Mouse (Mus musculus): Measurements from ENCODE around the gene Ctdsp2. TPM values are rescaled to one million over a fixed set of nuclear protein-coding genes. Genes with fewer than 3 reads are reported as not detected.
A peak's percentile ranks its signal among the peaks of the same experiment; 100 is the strongest.

The Ctdsp2 gene
- polyA plus RNA-seq (2014; fragmentation: Nextera tagmentation; extraction: Ambion mirVana), result 64.8 and 67.9 TPM in 2 replicates

- Histone ChIP-seq H3K27me3 (ENCODE audit: control insufficient read depth, insufficient read depth, low read length) (no peaks in the 10 kb centered on the region), H3K27ac (replicated peaks; ENCODE audit: low read depth, low read length) (peak within 1 kb of the TSS; percentile 97), H3K4me1 (ENCODE audit: control insufficient read depth, insufficient read depth, low read length) (peaks cover 10% of the 10 kb centered on the region), H3K9ac (replicated peaks; ENCODE audit: low read length) (peak within 1 kb of the TSS; percentile 92), H3K9me3 (replicated peaks; ENCODE audit: control insufficient read depth, low read length) (no peaks in the 10 kb centered on the region), H3K36me3 (replicated peaks; ENCODE audit: control insufficient read depth, insufficient read depth, low read depth, low read length) (no peaks in the 10 kb centered on the region), H3K4me3 (ENCODE audit: low read depth, low read length) (peak within 1 kb of the TSS; percentile 94), H3K4me2 (ENCODE audit: low read depth, low read length) (peak within 1 kb of the TSS; percentile 88)
- WGBS, result under 1% methylated on average over 55 of the region's 56 CpGs
- DNase-seq (ENCODE audit: low spot score) (peak; percentile 100), ATAC-seq (replicated peaks; ENCODE audit: insufficient number of reproducible peaks, low FRiP score, low TSS enrichment, low read depth) (peak; percentile 90)
These were observed at the start of gene Ctdsp2 for GRCm38 (mm10) chr10:126978277-126978994. Gene Ctdsp2 (plus strand): TSS chr10:126978717.

DNA sequence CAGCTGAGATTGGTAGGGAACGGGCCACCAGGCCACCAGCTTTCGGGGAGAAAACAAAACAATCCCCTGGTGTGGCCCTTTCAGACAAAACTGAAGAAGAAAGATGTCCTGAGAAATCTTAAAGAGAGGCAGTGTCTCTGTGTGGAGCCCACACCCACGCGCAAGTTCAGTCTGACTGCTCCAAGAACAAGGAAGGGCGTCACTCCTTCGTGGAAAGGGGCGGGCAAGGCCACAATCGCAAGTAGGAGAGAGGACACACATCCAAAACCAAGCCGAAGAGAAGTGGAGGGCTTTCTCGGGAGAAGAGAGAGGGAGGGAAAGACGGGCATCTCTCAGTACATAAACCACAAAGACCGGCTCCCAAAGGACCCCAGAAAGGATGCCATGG is 49.7 kb upstream of the Ctdsp2 start:
- H3K9ac ChIP-seq (replicated peaks; ENCODE audit: low read length), result peak overlapping the region; percentile 71; the same call in 1 of the 2 replicates
- H3K4me3 ChIP-seq (ENCODE audit: low read depth, low read length), result peak overlapping the region; percentile 56
- peak overlapping the region; percentile 98 for H3K4me2 ChIP-seq (ENCODE audit: low read depth, low read length)
- H3K27me3 ChIP-seq (ENCODE audit: control insufficient read depth, insufficient read depth, low read length), result peaks cover 6% of the 10 kb centered on the region
- H3K27ac ChIP-seq (replicated peaks; ENCODE audit: low read depth, low read length), result no peak overlapping the region
- peaks cover 6% of the 10 kb centered on the region for H3K4me1 ChIP-seq (ENCODE audit: control insufficient read depth, insufficient read depth, low read length)
- WGBS, result 23% methylated on average over 12 of the region's 12 CpGs
- no peaks in the 10 kb centered on the region for H3K36me3 ChIP-seq (replicated peaks; ENCODE audit: control insufficient read depth, insufficient read depth, low read depth, low read length)
- DNase-seq (ENCODE audit: low spot score) (no peak), ATAC-seq (replicated peaks; ENCODE audit: insufficient number of reproducible peaks, low FRiP score, low TSS enrichment, low read depth) (no peak)
- H3K9me3 ChIP-seq (replicated peaks; ENCODE audit: control insufficient read depth, low read length), result no peaks in the 10 kb centered on the region

DNA sequence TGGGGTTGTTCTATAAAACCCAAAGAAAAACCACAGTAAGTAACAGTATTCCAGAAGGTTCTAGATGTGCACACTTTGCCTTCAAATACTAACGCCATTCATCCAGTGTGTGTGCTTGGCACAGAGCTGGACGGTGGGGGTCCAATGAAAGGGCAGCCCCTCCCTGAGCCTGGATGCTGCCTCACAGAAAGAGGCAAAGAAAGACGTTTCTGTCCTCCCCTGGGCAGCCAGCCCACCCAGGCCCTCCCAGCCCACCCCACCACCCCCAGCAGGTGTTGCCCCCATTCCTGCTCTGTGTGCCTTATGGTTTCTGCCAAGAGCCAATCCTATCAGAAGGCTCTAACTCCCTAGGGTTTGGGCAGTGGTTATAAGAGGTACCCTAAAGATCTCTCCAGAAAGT is 49.0 kb upstream of the Ctdsp2 start:
- WGBS, result 45% methylated on average over 3 of the region's 3 CpGs
- Histone ChIP-seq H3K9me3 (replicated peaks; ENCODE audit: control insufficient read depth, low read length) (no peaks in the 10 kb centered on the region), H3K4me2 (ENCODE audit: low read depth, low read length) (no peak overlapping the region), H3K9ac (replicated peaks; ENCODE audit: low read length) (no peak overlapping the region), H3K4me3 (ENCODE audit: low read depth, low read length) (no peak overlapping the region), H3K27ac (replicated peaks; ENCODE audit: low read depth, low read length) (no peak overlapping the region), H3K36me3 (replicated peaks; ENCODE audit: control insufficient read depth, insufficient read depth, low read depth, low read length) (no peaks in the 10 kb centered on the region), H3K27me3 (ENCODE audit: control insufficient read depth, insufficient read depth, low read length) (peaks cover 6% of the 10 kb centered on the region), H3K4me1 (ENCODE audit: control insufficient read depth, insufficient read depth, low read length) (peaks cover 6% of the 10 kb centered on the region)
- ATAC-seq (replicated peaks; ENCODE audit: insufficient number of reproducible peaks, low FRiP score, low TSS enrichment, low read depth) (no peak), DNase-seq (ENCODE audit: low spot score) (no peak)

GRCm38 (mm10) chr10:126930270-126931121 is 48.0 kb upstream of the Ctdsp2 start:
- Histone ChIP-seq H3K4me2 (ENCODE audit: low read depth, low read length) (no peak overlapping the region), H3K9ac (replicated peaks; ENCODE audit: low read length) (peak overlapping the region; percentile 59), H3K9me3 (replicated peaks; ENCODE audit: control insufficient read depth, low read length) (no peaks in the 10 kb centered on the region), H3K36me3 (replicated peaks; ENCODE audit: control insufficient read depth, insufficient read depth, low read depth, low read length) (no peaks in the 10 kb centered on the region), H3K4me3 (ENCODE audit: low read depth, low read length) (no peak overlapping the region), H3K4me1 (ENCODE audit: control insufficient read depth, insufficient read depth, low read length) (peaks cover 6% of the 10 kb centered on the region), H3K27ac (replicated peaks; ENCODE audit: low read depth, low read length) (peak overlapping the region; percentile 69; the same call in 1 of the 2 replicates), H3K27me3 (ENCODE audit: control insufficient read depth, insufficient read depth, low read length) (peaks cover 6% of the 10 kb centered on the region)
- ATAC-seq (replicated peaks; ENCODE audit: insufficient number of reproducible peaks, low FRiP score, low TSS enrichment, low read depth) (peak; percentile 35; the same call in 1 of the 2 replicates), DNase-seq (ENCODE audit: low spot score) (peak; percentile 68)
- WGBS, result 33% methylated on average over 15 of the region's 15 CpGs

DNA sequence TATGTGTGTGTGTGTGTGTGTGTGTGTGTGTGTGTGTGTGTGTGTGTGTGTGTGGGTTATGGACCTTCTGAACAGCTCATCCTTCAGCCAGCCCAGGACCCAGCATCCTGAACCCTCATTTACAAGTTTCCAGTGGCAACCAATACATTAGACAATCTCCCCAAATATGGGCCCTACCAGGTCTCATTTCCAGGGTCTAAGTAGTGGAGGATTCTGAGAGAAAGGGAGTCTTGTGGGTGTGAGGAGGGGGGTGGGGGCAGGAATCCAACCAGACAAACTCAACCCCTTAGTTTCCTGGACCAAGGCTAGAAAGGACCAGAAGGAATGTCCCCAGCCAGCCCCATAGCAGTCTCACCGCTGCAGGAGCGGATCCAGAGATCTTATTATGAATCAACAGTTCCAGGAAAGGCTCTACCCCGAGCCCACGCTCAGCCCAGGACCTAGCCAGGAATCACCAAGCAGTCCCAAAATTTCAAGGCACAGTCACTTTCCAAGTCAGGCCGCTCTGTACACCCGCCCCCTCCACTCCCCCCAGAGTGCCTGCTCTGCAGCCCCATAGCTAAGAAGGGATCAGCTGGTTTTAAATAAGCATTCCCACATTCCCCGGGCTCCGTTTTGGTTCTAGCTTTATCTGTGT is 47.3 kb upstream of the Ctdsp2 start:
- 72% methylated on average over 8 of the region's 8 CpGs for WGBS
- no peak for ATAC-seq (replicated peaks; ENCODE audit: insufficient number of reproducible peaks, low FRiP score, low TSS enrichment, low read depth)
- Histone ChIP-seq H3K9ac (replicated peaks; ENCODE audit: low read length) (no peak overlapping the region), H3K4me1 (ENCODE audit: control insufficient read depth, insufficient read depth, low read length) (peaks cover 6% of the 10 kb centered on the region), H3K36me3 (replicated peaks; ENCODE audit: control insufficient read depth, insufficient read depth, low read depth, low read length) (no peaks in the 10 kb centered on the region), H3K9me3 (replicated peaks; ENCODE audit: control insufficient read depth, low read length) (no peaks in the 10 kb centered on the region), H3K27ac (replicated peaks; ENCODE audit: low read depth, low read length) (peak overlapping the region; percentile 25; the same call in 1 of the 2 replicates), H3K4me3 (ENCODE audit: low read depth, low read length) (no peak overlapping the region), H3K4me2 (ENCODE audit: low read depth, low read length) (no peak overlapping the region), H3K27me3 (ENCODE audit: control insufficient read depth, insufficient read depth, low read length) (peaks cover 3% of the 10 kb centered on the region)
- DNase-seq (ENCODE audit: low spot score), result no peak

GRCm38 (mm10) chr10:126931760-126932139 is 46.8 kb upstream of the Ctdsp2 start:
- no peak overlapping the region for H3K9ac ChIP-seq (replicated peaks; ENCODE audit: low read length)
- peaks cover 3% of the 10 kb centered on the region for H3K27me3 ChIP-seq (ENCODE audit: control insufficient read depth, insufficient read depth, low read length)
- ATAC-seq (replicated peaks; ENCODE audit: insufficient number of reproducible peaks, low FRiP score, low TSS enrichment, low read depth), result no peak
- no peak for DNase-seq (ENCODE audit: low spot score)
- peaks cover 6% of the 10 kb centered on the region for H3K4me1 ChIP-seq (ENCODE audit: control insufficient read depth, insufficient read depth, low read length)
- H3K36me3 ChIP-seq (replicated peaks; ENCODE audit: control insufficient read depth, insufficient read depth, low read depth, low read length), result no peaks in the 10 kb centered on the region
- H3K4me3 ChIP-seq (ENCODE audit: low read depth, low read length), result no peak overlapping the region
- no peak overlapping the region for H3K4me2 ChIP-seq (ENCODE audit: low read depth, low read length)
- no peaks in the 10 kb centered on the region for H3K9me3 ChIP-seq (replicated peaks; ENCODE audit: control insufficient read depth, low read length)
- no peak overlapping the region for H3K27ac ChIP-seq (replicated peaks; ENCODE audit: low read depth, low read length)

DNA sequence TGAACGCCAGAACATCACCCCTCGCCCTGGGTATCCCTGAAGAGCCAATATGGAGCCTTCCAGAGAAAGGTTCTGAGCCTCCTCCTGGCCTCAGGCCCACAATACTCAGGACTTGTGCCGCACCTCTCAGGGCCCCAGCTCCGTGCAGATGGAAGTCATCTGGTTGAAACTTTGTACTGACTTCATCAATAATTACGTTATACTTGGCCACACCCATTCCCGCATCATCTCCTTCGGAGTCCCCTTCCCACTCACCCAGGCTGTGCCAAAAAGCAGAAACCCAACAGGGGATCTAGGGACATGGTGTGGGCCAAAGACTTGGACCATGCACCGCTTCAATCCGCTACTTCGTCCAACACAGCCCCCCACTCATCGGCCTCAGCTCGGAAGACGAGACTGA is 44.0 kb upstream of the Ctdsp2 start:
- H3K4me3 ChIP-seq (ENCODE audit: low read depth, low read length), result no peak overlapping the region
- H3K4me2 ChIP-seq (ENCODE audit: low read depth, low read length), result no peak overlapping the region
- no peaks in the 10 kb centered on the region; the same call in 1 of the 2 replicates for H3K9me3 ChIP-seq (replicated peaks; ENCODE audit: control insufficient read depth, low read length)
- H3K9ac ChIP-seq (replicated peaks; ENCODE audit: low read length), result no peak overlapping the region
- no peak for ATAC-seq (replicated peaks; ENCODE audit: insufficient number of reproducible peaks, low FRiP score, low TSS enrichment, low read depth)
- 85% methylated on average over 13 of the region's 13 CpGs for WGBS
- H3K27ac ChIP-seq (replicated peaks; ENCODE audit: low read depth, low read length), result no peak overlapping the region
- DNase-seq (ENCODE audit: low spot score), result no peak
- H3K36me3 ChIP-seq (replicated peaks; ENCODE audit: control insufficient read depth, insufficient read depth, low read depth, low read length), result no peaks in the 10 kb centered on the region
- H3K4me1 ChIP-seq (ENCODE audit: control insufficient read depth, insufficient read depth, low read length), result peaks cover 6% of the 10 kb centered on the region
- H3K27me3 ChIP-seq (ENCODE audit: control insufficient read depth, insufficient read depth, low read length), result no peaks in the 10 kb centered on the region; the same call in 1 of the 2 replicates
